14 mouse cellular contexts compared by ENCODE assay signal in the genomic region with DNA sequence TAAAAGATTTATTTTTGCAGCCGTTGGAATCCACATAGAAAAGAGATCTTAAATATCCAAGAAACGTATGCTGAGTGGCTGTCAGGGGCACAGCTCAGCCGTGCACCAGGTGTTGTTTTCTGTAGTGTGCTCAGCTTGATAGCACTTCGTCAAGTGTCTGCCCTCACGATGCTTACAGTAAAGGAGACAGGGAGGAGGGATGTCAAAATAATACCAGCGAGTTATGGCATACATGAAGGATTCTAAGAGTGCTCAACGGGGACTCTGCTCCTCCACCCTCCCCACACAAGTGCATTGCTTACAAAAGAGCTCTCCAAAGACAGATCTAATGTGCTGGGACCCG.
DNase-seq lines count a peak whose midpoint lies in the region; ATAC-seq and TF ChIP-seq lines count a peak whose summit lies in the region.
"Had no signal": no experiment of that assay in that cellular context is flagged by ENCODE, and none has a peak within 500 bp of the region (broad histone marks: within the 10 kb centered on the region; RNA-seq: fewer than 3 reads in every experiment).

No protein-coding gene starts in this region.

- peaks cover 26 to 56% of the 10 kb centered on the region in 2 experiments for H3K4me1 ChIP-seq in heart, embryonic 14.5 days (ENCODE audit: control insufficient read depth in 2 of 2, insufficient read depth in 2 of 2, low read length in 2 of 2)
- H3K4me1 ChIP-seq in spleen, adult 2 months (ENCODE audit: control insufficient read depth, insufficient read depth, insufficient read length), result peaks cover 34% of the 10 kb centered on the region
- H3K4me1 ChIP-seq: hindbrain, embryonic 13.5 days had no signal

- no peak for DNase-seq in heart, postnatal 10 days
- no peak for DNase-seq in spleen, adult 2 months (ENCODE audit: low read depth in 1 of 2, low spot score in 2 of 2)
- no peak for DNase-seq in spleen, adult 12 weeks (ENCODE audit: low spot score)
- DNase-seq in naive thymus-derived CD4-positive, alpha-beta T cell, adult 2 months (ENCODE audit: low read depth), result peak; percentile 58
- no peak for DNase-seq in left cerebral cortex, adult 9 months (ENCODE audit: low spot score in 2 of 2)
- DNase-seq: cerebellum, adult 2 months; gastrocnemius, postnatal 14 days; kidney, adult 18-20 months; lung, postnatal 10 days; retina, postnatal 1 day had no signal

- intact Hi-C loops in heart, postnatal 10 days (cut with DNase I), result loop anchor here (2.0 kb wide), 1 partner anchor 67 kb away; a partner anchor contains a TSS

- H3K9me3 ChIP-seq in heart, embryonic 14.5 days (ENCODE audit: control insufficient read depth, low read length), result no peaks in the 10 kb centered on the region
- H3K9me3 ChIP-seq: hindbrain, embryonic 13.5 days had no signal

- no peak for TF ChIP-seq POLR2A in spleen, adult 2 months (IDR thresholded peaks at IDR 0.05; ENCODE audit: low read depth, low read length)

- H3K9ac ChIP-seq in heart, embryonic 14.5 days (ENCODE audit: low read length), result no peak overlapping the region
- H3K9ac ChIP-seq: hindbrain, embryonic 13.5 days had no signal

- ATAC-seq in heart, embryonic 14.5 days (ENCODE audit: insufficient number of reproducible peaks, insufficient read depth, low FRiP score, low read depth), result no peak
- peak; percentile 9; the same call in 1 of the 2 replicates for ATAC-seq in common myeloid progenitor, adult 5-6 weeks (replicated peaks; ENCODE audit: low read depth, poor library complexity, severe bottlenecking)

- H3K36me3 ChIP-seq in heart, embryonic 14.5 days (ENCODE audit: control insufficient read depth, insufficient read depth, low read length), result no peaks in the 10 kb centered on the region
- H3K36me3 ChIP-seq in spleen, adult 2 months (ENCODE audit: control insufficient read depth, insufficient read depth, low read length), result no peaks in the 10 kb centered on the region
- H3K36me3 ChIP-seq: hindbrain, embryonic 13.5 days had no signal

- TF ChIP-seq CTCF in spleen, adult 2 months (IDR thresholded peaks at IDR 0.05; ENCODE audit: extremely low read depth, insufficient read depth, insufficient read length, insufficient replicate concordance), result no peak

- H3K4me3 ChIP-seq in heart, embryonic 14.5 days (ENCODE audit: control insufficient read depth in 1 of 2, insufficient read depth in 1 of 2, low read depth in 1 of 2, low read length in 2 of 2), result no peak overlapping the region
- H3K4me3 ChIP-seq in spleen, adult 2 months (ENCODE audit: extremely low read depth, insufficient read depth, insufficient read length), result no peak overlapping the region
- H3K4me3 ChIP-seq: hindbrain, embryonic 13.5 days had no signal

- no peaks in the 10 kb centered on the region for H3K27me3 ChIP-seq in heart, embryonic 14.5 days (ENCODE audit: control insufficient read depth, insufficient read depth, low read length)
- H3K27me3 ChIP-seq in spleen, adult 2 months (ENCODE audit: control insufficient read depth, insufficient read depth, low read length), result no peaks in the 10 kb centered on the region
- H3K27me3 ChIP-seq: hindbrain, embryonic 13.5 days; Patski had no signal

- H3K4me2 ChIP-seq in heart, embryonic 14.5 days (ENCODE audit: low read length), result peak overlapping the region; percentile 45
- H3K4me2 ChIP-seq: hindbrain, embryonic 13.5 days had no signal

- WGBS in heart, embryonic 14.5 days, result 9% methylated on average over 8 of the region's 8 CpGs
- 18% methylated on average over 8 of the region's 8 CpGs for WGBS in spleen, adult 2 months

- H3K27ac ChIP-seq in heart, embryonic 14.5 days (replicated peaks in 1 of 2; ENCODE audit: control insufficient read depth in 1 of 2, insufficient read depth in 1 of 2, low read depth in 2 of 2, low read length in 2 of 2), result peak overlapping the region; percentile 77 to 85
- peak overlapping the region; percentile 53 for H3K27ac ChIP-seq in spleen, adult 2 months (ENCODE audit: insufficient read depth, low read length)
- H3K27ac ChIP-seq: hindbrain, embryonic 13.5 days had no signal
